Mouse (Mus musculus) myocyte (in vitro differentiated cells): ENCODE results near the gene Asb11. TPM values are rescaled to one million over a fixed set of nuclear protein-coding genes. Genes with fewer than 3 reads are reported as not detected.

Source experiments
- H3K27me3 ChIP-seq: one replicate; pipeline ENCODE4 v1.6.1; 2011; ENCODE audit not compliant: control insufficient read depth, insufficient read depth, insufficient read length
- H3K36me3 ChIP-seq: one replicate; pipeline ENCODE4 v1.6.1; 2011; ENCODE audit not compliant: control insufficient read depth, insufficient read depth
- H3K4me2 ChIP-seq: one replicate; pipeline ENCODE4 v1.6.1; 2011; ENCODE audit warnings: low read depth, control low read depth
- H3K4me3 ChIP-seq: one replicate; pipeline ENCODE4 v1.5.1; 2011; ENCODE audit warnings: mild to moderate bottlenecking, control low read depth, moderate library complexity
- H3K79me2 ChIP-seq: one replicate; pipeline ENCODE4 v1.6.1; 2011; ENCODE audit not compliant: control insufficient read depth, insufficient read depth
- H3ac ChIP-seq: one replicate; pipeline ENCODE4 v1.6.1; 2011; ENCODE audit not compliant: control insufficient read depth, insufficient read length
- CEBPB ChIP-seq: IDR thresholded peaks from 2 replicates; pipeline ENCODE4 v1.6.1; 2011; ENCODE audit warnings: mild to moderate bottlenecking, moderate library complexity; ENCODE audit not compliant: poor library complexity, insufficient read depth, severe bottlenecking
- E2F4 ChIP-seq: IDR thresholded peaks from one replicate; pipeline ENCODE4 v1.6.1; 2011; ENCODE audit warnings: mild to moderate bottlenecking, control low read depth, moderate library complexity; ENCODE audit not compliant: insufficient read depth
- MAX ChIP-seq: IDR thresholded peaks from one replicate; pipeline ENCODE4 v1.6.1; 2011; ENCODE audit warnings: low read depth, mild to moderate bottlenecking, control low read depth
- MYOD1 ChIP-seq, 3 experiments: IDR thresholded peaks; one replicate each; pipeline ENCODE4 v1.6.1; 2011; ENCODE audit warnings: control low read depth in 2 of 3, low read depth in 2 of 3, mild to moderate bottlenecking in 2 of 3, moderate library complexity in 1 of 3; ENCODE audit not compliant: insufficient read length in 2 of 3, control insufficient read depth in 1 of 3
- MYOG ChIP-seq, 3 experiments: IDR thresholded peaks; one replicate each; pipeline ENCODE4 v1.6.1; 2011; ENCODE audit warnings: control low read depth in 2 of 3, low read depth in 2 of 3, mild to moderate bottlenecking in 2 of 3; ENCODE audit not compliant: insufficient read length in 2 of 3, control insufficient read depth in 1 of 3, insufficient read depth in 1 of 3
- POLR2A ChIP-seq: IDR thresholded peaks from one replicate; pipeline ENCODE4 v1.6.1; 2011; ENCODE audit warnings: low read depth, mild to moderate bottlenecking, control low read depth, moderate library complexity; ENCODE audit not compliant: insufficient read length
- POLR2AphosphoS2 ChIP-seq: IDR thresholded peaks from one replicate; pipeline ENCODE4 v1.6.1; 2011; ENCODE audit warnings: low read depth, control low read depth; ENCODE audit not compliant: insufficient read length
- REST ChIP-seq: IDR thresholded peaks from one replicate; pipeline ENCODE4 v1.6.1; 2011; ENCODE audit warnings: mild to moderate bottlenecking, control low read depth, moderate library complexity; ENCODE audit not compliant: insufficient read depth, insufficient read length
- SRF ChIP-seq: IDR thresholded peaks from one replicate; pipeline ENCODE4 v1.6.1; 2011; ENCODE audit warnings: low read depth; ENCODE audit not compliant: control insufficient read depth, insufficient read length
- TCF12 ChIP-seq: IDR thresholded peaks from one replicate; pipeline ENCODE4 v1.6.1; 2011; ENCODE audit warnings: mild to moderate bottlenecking, control low read depth; ENCODE audit not compliant: poor library complexity, insufficient read depth, severe bottlenecking
- TCF3 ChIP-seq: IDR thresholded peaks from one replicate; pipeline ENCODE4 v1.6.1; 2011; ENCODE audit warnings: low read depth, control low read depth; ENCODE audit not compliant: insufficient read length
- USF1 ChIP-seq: IDR thresholded peaks from one replicate; pipeline ENCODE4 v1.6.1; 2011; ENCODE audit warnings: low read depth, mild to moderate bottlenecking, control low read depth, moderate library complexity
- polyA plus RNA-seq: library from polyadenylated mRNA; unstranded; fragments of >200 nt; fragmentation: generic; extraction: Trizol; gene quantifications from one replicate; pipeline ENCODE4 v1.2.1, GENCODE M21; 2012; ENCODE audit warnings: missing spikeins

Gene Asb11
- polyA plus RNA-seq, 1 experiment: 1.6 TPM

DNA sequence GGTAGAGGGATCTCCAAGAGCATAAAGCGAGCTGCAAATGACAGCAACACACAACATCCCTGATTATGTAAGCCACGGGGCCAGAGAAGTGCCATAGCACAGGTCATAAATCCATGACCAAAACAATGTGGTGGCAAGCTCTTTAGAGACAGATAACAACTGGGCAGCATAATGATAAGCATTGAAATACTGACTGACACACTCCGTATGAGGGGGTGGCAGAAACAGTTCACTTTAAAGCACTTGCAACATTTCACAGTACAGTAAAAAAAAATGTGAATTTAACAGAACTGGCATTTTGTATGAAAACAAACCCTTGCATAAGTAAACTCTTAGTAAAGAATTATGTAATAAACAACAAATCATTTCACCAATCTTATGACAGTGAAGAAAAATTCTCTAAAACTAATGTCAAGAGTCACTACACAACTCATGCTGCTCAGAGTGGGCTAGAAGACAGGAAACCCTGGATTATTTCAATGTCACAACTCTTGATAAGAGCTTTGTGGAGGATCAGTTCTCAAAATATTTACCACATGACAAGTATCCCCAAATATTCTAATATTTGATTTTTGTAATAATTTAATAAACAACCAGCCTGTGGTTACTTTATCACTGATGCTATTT lies 28.4 kb upstream of the Asb11 start:
- Histone ChIP-seq H3K36me3 (no peaks in the 10 kb centered on the region), H3ac (no peak overlapping the region), H3K4me3 (no peak overlapping the region), H3K4me2 (no peak overlapping the region), H3K79me2 (no peaks in the 10 kb centered on the region), H3K27me3 (no peaks in the 10 kb centered on the region)
- TF ChIP-seq POLR2AphosphoS2 (no peak), E2F4 (no peak), MYOG (IDR thresholded peaks at IDR 0.05; ENCODE audit: control insufficient read depth in 1 of 3, insufficient read depth in 1 of 3, insufficient read length in 2 of 3, low read depth in 2 of 3) (no peak), MYOD1 (IDR thresholded peaks at IDR 0.05; ENCODE audit: control insufficient read depth in 1 of 3, insufficient read length in 2 of 3, low read depth in 2 of 3) (no peak), MAX (no peak), REST (no peak), TCF3 (no peak), USF1 (no peak), TCF12 (no peak), SRF (no peak), CEBPB (no peak), POLR2A (no peak)

- no peak for TF ChIP-seq SRF
- TF ChIP-seq MAX: no peak
- no peak for TF ChIP-seq MYOD1 (IDR thresholded peaks at IDR 0.05; ENCODE audit: control insufficient read depth in 1 of 3, insufficient read length in 2 of 3, low read depth in 2 of 3)
- no peak for TF ChIP-seq CEBPB
- TF ChIP-seq TCF12: no peak
- H3ac ChIP-seq: no peak overlapping the region
- no peaks in the 10 kb centered on the region for H3K79me2 ChIP-seq
- no peaks in the 10 kb centered on the region for H3K36me3 ChIP-seq
- no peak overlapping the region for H3K4me3 ChIP-seq
- H3K4me2 ChIP-seq: no peak overlapping the region
- no peaks in the 10 kb centered on the region for H3K27me3 ChIP-seq
Measured at GRCm38 (mm10) chrX:164410562-164410961, 26.2 kb upstream of the Asb11 start.

- Histone ChIP-seq H3K36me3 (no peaks in the 10 kb centered on the region), H3K4me2 (no peak overlapping the region), H3K27me3 (no peaks in the 10 kb centered on the region), H3K79me2 (peaks cover 19% of the 10 kb centered on the region), H3K4me3 (no peak overlapping the region), H3ac (no peak overlapping the region)
- no peak for TF ChIP-seq E2F4
- no peak for TF ChIP-seq MYOD1 (IDR thresholded peaks at IDR 0.05; ENCODE audit: control insufficient read depth in 1 of 3, insufficient read length in 2 of 3, low read depth in 2 of 3)
- no peak for TF ChIP-seq POLR2AphosphoS2
- TF ChIP-seq REST: no peak
- no peak for TF ChIP-seq MYOG (IDR thresholded peaks at IDR 0.05; ENCODE audit: control insufficient read depth in 1 of 3, insufficient read depth in 1 of 3, insufficient read length in 2 of 3, low read depth in 2 of 3)
- no peak for TF ChIP-seq TCF3
- no peak for TF ChIP-seq TCF12
- no peak for TF ChIP-seq CEBPB
- no peak for TF ChIP-seq POLR2A
Measured at GRCm38 (mm10) chrX:164416803-164417202, 20.0 kb upstream of the Asb11 start.

GRCm38 (mm10) chrX:164418008-164418407 lies 18.8 kb upstream of the Asb11 start:
- Histone ChIP-seq H3K79me2 (peaks cover 22% of the 10 kb centered on the region), H3ac (no peak overlapping the region), H3K4me2 (no peak overlapping the region), H3K27me3 (no peaks in the 10 kb centered on the region), H3K4me3 (no peak overlapping the region), H3K36me3 (no peaks in the 10 kb centered on the region)
- TF ChIP-seq MYOD1 (IDR thresholded peaks at IDR 0.05; ENCODE audit: control insufficient read depth in 1 of 3, insufficient read length in 2 of 3, low read depth in 2 of 3): no peak
- TF ChIP-seq TCF12: no peak
- TF ChIP-seq TCF3: no peak
- no peak for TF ChIP-seq E2F4

DNA sequence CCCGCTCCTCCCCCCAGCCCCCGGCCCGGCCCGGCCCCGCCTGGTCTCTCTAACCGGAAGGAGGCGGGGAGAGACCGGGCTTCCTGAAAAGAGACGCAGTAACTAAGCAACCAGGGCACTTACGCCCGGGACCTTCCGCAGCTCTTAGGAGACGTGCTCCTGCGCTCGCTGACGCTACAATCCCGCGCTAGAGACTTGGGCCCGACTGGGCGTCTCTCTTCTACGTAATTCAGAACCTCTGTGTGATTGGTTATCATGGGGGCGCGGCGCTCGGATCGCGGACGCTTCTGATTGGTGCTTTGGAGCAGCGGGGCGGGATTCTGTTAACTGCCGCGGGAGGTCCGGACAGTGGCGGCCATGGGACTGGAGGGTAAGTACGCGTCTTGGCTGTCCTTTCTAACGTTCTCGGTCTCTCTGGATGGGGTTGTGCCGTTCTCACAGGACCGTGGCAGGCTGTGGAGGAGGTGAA lies 17.3 kb upstream of the Asb11 start, which contains the start of gene Piga:
TSS of gene Piga (plus strand) at position 317 of the 469 bp plus-strand sequence.
- no peaks in the 10 kb centered on the region for H3K36me3 ChIP-seq
- no peak within 1 kb of the TSS for H3ac ChIP-seq
- TF ChIP-seq MYOD1 (IDR thresholded peaks at IDR 0.05; ENCODE audit: control insufficient read depth in 1 of 3, insufficient read length in 2 of 3, low read depth in 2 of 3): no peak
- peak; percentile 71 for TF ChIP-seq POLR2AphosphoS2
- peak; percentile 31 for TF ChIP-seq E2F4
- no peak for TF ChIP-seq CEBPB
- TF ChIP-seq MYOG (IDR thresholded peaks at IDR 0.05; ENCODE audit: control insufficient read depth in 1 of 3, insufficient read depth in 1 of 3, insufficient read length in 2 of 3, low read depth in 2 of 3): no peak
- no peak for TF ChIP-seq TCF12
- no peak for TF ChIP-seq USF1
- peak; percentile 84 for TF ChIP-seq POLR2A
- H3K27me3 ChIP-seq: no peaks in the 10 kb centered on the region
- H3K79me2 ChIP-seq: peaks cover 22% of the 10 kb centered on the region
- peak within 1 kb of the TSS; percentile 44 for H3K4me3 ChIP-seq
- peak within 1 kb of the TSS; percentile 70 for H3K4me2 ChIP-seq
